Mouse (Mus musculus) C2C12 (cell line): ENCODE data around the gene Hmx1. TPM values are rescaled to one million over a fixed set of nuclear protein-coding genes. Genes with fewer than 3 reads are reported as not detected.

Source experiments
- H3K27me3 ChIP-seq: one replicate; pipeline ENCODE4 v1.6.1; 2011; ENCODE audit not compliant: control insufficient read depth, insufficient read depth, insufficient read length
- H3K36me3 ChIP-seq: one replicate; pipeline ENCODE4 v1.6.1; 2011; ENCODE audit not compliant: control insufficient read depth, insufficient read depth
- H3K4me3 ChIP-seq: one replicate; pipeline ENCODE4 v1.5.1; 2011; ENCODE audit warnings: mild to moderate bottlenecking, control low read depth; ENCODE audit not compliant: poor library complexity, insufficient read depth, severe bottlenecking
- H3K79me2 ChIP-seq: one replicate; pipeline ENCODE4 v1.6.1; 2011; ENCODE audit not compliant: control insufficient read depth, insufficient read depth
- H3K79me3 ChIP-seq: one replicate; pipeline ENCODE4 v1.6.1; 2011; ENCODE audit warnings: low read depth, control low read depth
- H3ac ChIP-seq: one replicate; pipeline ENCODE3; 2011; ENCODE audit warnings: low read depth; ENCODE audit not compliant: control insufficient read depth, insufficient read length
- CEBPB ChIP-seq: IDR thresholded peaks from one replicate; pipeline ENCODE4 v1.6.1; 2011; ENCODE audit warnings: low read depth, mild to moderate bottlenecking, control low read depth, moderate library complexity
- CTCF ChIP-seq: IDR thresholded peaks from one replicate; pipeline ENCODE4 v1.5.1; 2011; ENCODE audit not compliant: control insufficient read depth, insufficient read depth, insufficient read length
- FOSL1 ChIP-seq: IDR thresholded peaks from one replicate; pipeline ENCODE4 v1.8.0; 2011; ENCODE audit warnings: mild to moderate bottlenecking, low read length; ENCODE audit not compliant: poor library complexity, insufficient read depth, severe bottlenecking
- MAX ChIP-seq: IDR thresholded peaks from one replicate; pipeline ENCODE4 v1.6.1; 2011; ENCODE audit warnings: mild to moderate bottlenecking, control low read depth
- MYOD1 ChIP-seq: IDR thresholded peaks from one replicate; pipeline ENCODE4 v1.6.1; 2011; ENCODE audit warnings: low read depth; ENCODE audit not compliant: control insufficient read depth, insufficient read length
- MYOG ChIP-seq: IDR thresholded peaks from one replicate; pipeline ENCODE4 v1.6.1; 2011; ENCODE audit not compliant: control insufficient read depth, insufficient read length; ENCODE audit errors: extremely low read depth
- USF1 ChIP-seq: IDR thresholded peaks from one replicate; pipeline ENCODE4 v1.6.1; 2011; ENCODE audit warnings: low read depth, mild to moderate bottlenecking, control low read depth, moderate library complexity
- polyA plus RNA-seq: library from polyadenylated mRNA; unstranded; fragments of >200 nt; fragmentation: generic; extraction: Trizol; gene quantifications from one replicate; pipeline ENCODE4 v1.2.1, GENCODE M21; 2012; ENCODE audit warnings: missing spikeins

Hmx1 gene
- polyA plus RNA-seq, 1 experiment, result not detected

DNA sequence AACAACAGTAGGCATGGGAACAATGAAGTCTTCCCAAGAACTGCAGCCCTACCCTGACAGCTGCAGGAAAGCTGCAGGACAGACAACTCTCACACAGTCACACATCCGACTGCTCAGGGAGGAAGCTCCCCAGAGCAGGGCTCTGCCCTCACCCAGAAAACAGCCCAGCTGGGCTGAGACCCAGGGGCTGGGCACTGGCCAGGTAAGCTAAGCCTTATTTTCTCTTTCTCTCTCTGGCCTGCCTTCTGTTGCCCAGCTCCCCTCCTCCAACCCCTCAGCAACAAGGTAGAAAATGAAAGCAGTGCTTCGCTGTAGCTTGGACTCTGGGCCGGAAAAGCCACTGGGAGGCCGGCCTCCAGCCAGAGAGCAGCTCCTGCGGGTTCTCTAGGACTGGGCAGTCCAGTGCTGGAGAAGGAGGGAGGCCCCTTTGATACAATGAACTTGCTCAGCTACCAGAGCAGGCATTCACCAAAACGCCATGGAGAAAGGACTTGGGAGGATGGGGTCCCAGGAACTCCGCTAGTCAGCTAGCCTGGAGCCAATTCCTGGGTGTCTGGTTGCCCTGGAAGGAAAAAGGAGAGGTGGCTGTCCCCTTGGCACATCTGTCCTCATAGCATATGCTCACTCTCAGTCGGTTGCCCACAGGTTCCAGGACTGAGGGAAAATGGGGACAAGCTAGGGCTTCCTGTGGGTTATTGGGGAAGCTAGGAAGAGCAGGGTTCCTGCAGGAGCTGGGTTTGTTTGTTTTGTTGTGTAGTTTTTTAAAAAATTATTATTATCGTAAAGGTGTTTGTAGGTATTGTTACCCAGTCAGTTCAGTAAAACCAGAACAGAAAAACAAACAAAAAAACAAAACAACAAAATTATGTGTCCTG is 6.9 kb downstream of the Hmx1 start:
- H3K4me3 ChIP-seq, result no peak overlapping the region
- TF ChIP-seq CEBPB, result no peak
- no peak for TF ChIP-seq USF1
- TF ChIP-seq CTCF, result no peak
- no peak for TF ChIP-seq MAX
- TF ChIP-seq MYOD1, result no peak
- no peak for TF ChIP-seq FOSL1
- no peak for TF ChIP-seq MYOG
- H3ac ChIP-seq, result no peak overlapping the region
- peaks cover 91% of the 10 kb centered on the region for H3K27me3 ChIP-seq
- no peaks in the 10 kb centered on the region for H3K79me3 ChIP-seq
- no peaks in the 10 kb centered on the region for H3K36me3 ChIP-seq
- H3K79me2 ChIP-seq, result no peaks in the 10 kb centered on the region

DNA sequence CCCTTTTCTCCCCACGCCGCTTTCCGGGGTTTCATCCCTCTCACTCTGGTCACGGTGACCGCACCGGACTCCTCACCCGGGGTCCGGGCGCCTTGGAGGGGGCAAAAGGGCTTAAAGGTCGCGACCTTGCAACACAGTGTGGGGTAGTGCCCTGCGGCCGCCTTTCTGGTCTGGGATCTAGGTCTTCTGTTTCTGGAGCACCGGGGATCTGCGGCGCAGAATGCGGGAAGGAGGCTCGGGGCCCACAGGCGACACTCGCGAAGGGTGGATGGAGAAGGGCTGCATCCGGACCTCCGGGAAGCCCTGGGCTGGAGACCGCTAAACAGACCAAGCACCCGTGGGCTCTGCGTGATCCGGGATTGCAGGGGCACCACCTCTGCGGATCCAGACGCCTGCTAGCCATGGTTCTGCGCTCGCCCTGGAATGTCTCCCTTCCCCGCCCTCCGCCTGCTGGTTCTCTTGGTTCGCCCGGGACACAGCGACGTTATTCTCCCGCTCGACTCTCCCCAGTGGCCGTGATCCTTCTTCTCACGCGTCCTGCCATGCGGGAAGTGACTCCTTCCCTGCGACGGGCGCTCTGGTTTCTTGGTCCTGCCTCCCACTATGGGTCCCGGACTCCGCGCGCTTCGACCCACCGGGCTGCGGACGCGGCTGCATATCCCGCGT is 8.2 kb downstream of the Hmx1 start:
- no peak for TF ChIP-seq CEBPB
- TF ChIP-seq MAX, result no peak
- no peak for TF ChIP-seq MYOG
- TF ChIP-seq CTCF, result no peak
- TF ChIP-seq USF1, result no peak
- TF ChIP-seq FOSL1, result no peak
- no peak for TF ChIP-seq MYOD1
- no peak overlapping the region for H3K4me3 ChIP-seq
- H3K36me3 ChIP-seq, result no peaks in the 10 kb centered on the region

DNA sequence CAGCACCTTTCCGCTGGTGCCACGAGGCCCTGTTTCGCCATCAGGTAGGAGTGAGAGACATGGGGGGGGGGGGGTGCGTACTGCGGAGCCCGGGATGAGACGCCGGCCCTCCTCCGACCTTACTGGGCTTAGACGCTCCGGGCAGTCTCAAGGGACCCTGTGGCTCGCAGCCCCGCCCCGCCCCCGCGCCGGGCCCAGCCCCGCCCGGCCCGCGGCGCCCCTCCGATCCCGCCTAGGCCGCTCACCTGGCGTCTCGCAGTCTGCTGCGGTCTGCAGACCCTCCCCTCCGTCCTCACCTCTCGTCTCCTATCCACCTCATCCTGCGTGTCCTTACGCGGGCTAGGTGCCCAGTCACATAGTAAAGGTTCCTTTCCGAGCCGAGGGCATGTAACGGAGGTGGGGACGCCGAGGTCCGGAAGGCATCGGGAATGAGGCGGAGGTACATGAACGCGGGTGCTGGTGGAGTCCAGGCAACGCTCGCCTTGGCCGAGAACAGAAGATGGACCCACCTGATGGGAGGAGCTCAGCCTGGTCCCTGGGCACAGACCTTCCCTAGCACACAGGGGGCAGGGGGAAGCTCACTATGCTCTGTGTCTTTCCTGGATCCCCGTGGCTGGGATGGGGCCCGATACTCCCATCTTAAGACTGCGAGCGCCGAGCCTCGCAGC is 8.9 kb downstream of the Hmx1 start:
- Histone ChIP-seq H3K79me2 (no peaks in the 10 kb centered on the region), H3K79me3 (no peaks in the 10 kb centered on the region), H3K4me3 (no peak overlapping the region), H3ac (no peak overlapping the region), H3K36me3 (no peaks in the 10 kb centered on the region), H3K27me3 (peaks cover 91% of the 10 kb centered on the region)
- no peak for TF ChIP-seq MYOG
- TF ChIP-seq MYOD1, result no peak
- TF ChIP-seq MAX, result no peak
- no peak for TF ChIP-seq FOSL1
- no peak for TF ChIP-seq CEBPB
- TF ChIP-seq CTCF, result no peak
- TF ChIP-seq USF1, result no peak

More for the DNA sequence above, 8.2 kb downstream of the Hmx1 start:
- H3K79me3 ChIP-seq, result no peaks in the 10 kb centered on the region
- no peak overlapping the region for H3ac ChIP-seq
- H3K27me3 ChIP-seq, result peaks cover 91% of the 10 kb centered on the region
- no peaks in the 10 kb centered on the region for H3K79me2 ChIP-seq

DNA sequence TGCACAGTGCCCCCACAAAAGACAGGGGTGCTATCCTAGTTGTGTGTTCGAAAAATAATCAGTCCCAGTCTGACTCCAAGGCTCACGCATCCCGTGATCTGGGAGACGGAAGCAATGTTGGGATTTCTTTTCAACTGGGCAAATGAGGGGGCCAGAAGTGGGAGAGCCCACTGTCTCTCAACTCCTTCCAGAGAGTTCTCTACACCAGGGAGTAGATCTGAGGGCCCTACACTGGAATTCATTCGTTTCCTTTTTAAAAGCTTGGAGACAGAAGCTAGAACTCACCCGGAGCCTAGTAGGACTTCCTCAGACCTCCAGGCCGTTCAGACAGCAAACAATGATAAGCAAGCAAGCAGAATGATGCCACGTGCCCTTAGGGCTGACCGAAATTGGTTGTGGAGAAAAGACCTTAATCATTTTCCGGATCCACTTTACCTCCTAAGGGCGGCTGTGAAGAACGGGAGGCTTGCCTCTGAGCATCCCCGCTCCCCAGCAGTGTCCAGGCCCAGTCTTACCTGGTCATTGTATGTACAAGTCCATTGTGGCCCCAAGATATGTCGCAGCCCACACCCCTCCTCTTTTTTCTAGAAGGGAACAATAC is 9.5 kb downstream of the Hmx1 start:
- no peak overlapping the region for H3K4me3 ChIP-seq
- peaks cover 91% of the 10 kb centered on the region for H3K27me3 ChIP-seq
- H3ac ChIP-seq, result no peak overlapping the region
- H3K79me3 ChIP-seq, result no peaks in the 10 kb centered on the region
- no peaks in the 10 kb centered on the region for H3K79me2 ChIP-seq
- TF ChIP-seq CTCF (no peak), MAX (no peak), USF1 (no peak), FOSL1 (no peak), MYOD1 (no peak), CEBPB (no peak), MYOG (no peak)
- no peaks in the 10 kb centered on the region for H3K36me3 ChIP-seq

DNA sequence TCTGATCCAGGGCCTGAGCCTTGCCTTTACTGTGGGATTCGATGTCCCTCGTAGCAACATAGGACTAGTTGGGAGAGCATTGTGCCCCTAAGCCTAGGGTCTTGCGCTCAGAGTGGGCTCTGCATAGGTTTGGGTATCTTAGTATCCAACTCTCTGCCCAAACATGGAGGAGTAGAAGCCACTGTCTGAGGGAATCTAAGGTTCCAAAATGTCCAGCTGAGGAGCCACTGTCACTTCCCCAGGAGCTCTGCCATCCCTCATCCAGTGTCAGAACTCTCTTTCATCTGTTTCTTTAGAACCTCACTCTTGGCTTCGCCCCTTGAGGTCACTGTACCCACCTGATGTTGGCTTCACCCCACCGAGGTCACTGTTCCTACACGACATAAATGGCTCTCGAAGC is 10.2 kb downstream of the Hmx1 start:
- TF ChIP-seq USF1, result no peak
- no peak for TF ChIP-seq CTCF
- TF ChIP-seq MAX, result no peak
- TF ChIP-seq MYOG, result no peak
- TF ChIP-seq FOSL1, result no peak
- TF ChIP-seq MYOD1, result no peak
- TF ChIP-seq CEBPB, result no peak
- Histone ChIP-seq H3K79me2 (no peaks in the 10 kb centered on the region), H3ac (no peak overlapping the region), H3K27me3 (peaks cover 91% of the 10 kb centered on the region), H3K79me3 (no peaks in the 10 kb centered on the region), H3K36me3 (no peaks in the 10 kb centered on the region), H3K4me3 (no peak overlapping the region)
